Mouse (Mus musculus) E14TG2a.4 (cell line): Measurements from ENCODE around the gene Ppil2.

Experiments
- CTCF ChIP-seq: conservative IDR thresholded peaks from 2 replicates; pipeline ENCODE4 v1.5.1; 2014; ENCODE audit warnings: low read length
- POU5F1 ChIP-seq: IDR thresholded peaks from 2 replicates; pipeline ENCODE4 v1.6.1; 2014; ENCODE audit warnings: low read length, borderline replicate concordance

DNA sequence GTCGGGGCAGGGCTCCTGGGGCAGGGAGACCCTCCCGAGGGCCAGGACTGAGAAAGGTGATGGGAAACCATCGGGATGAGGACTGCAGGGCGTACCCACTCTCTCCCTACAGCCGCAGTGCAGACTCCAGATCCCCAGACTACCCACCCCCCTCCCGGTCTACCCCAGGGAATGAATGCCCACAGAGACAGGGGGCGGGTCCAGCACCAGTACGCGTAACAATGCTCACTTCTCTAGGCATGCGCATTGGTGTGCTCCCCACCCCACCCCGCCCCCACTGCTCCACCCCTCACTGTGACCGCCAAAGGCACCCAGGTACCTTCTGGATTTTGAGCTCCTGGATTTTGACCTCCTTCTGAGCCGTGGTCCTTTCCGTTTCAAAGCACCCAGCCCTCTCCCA is 10.5 kb upstream of the Ppil2 start:
- TF ChIP-seq CTCF, result no peak
- TF ChIP-seq POU5F1, result no peak
